Mouse (Mus musculus) forebrain, postnatal 0 days (tissue): Measurements from ENCODE around the gene Mavs. TPM values are rescaled to one million over a fixed set of nuclear protein-coding genes. Genes with fewer than 3 reads are reported as not detected.
A peak's percentile ranks its signal among the peaks of the same experiment; 100 is the strongest.

Source experiments
- ATAC-seq: fragments of 200-750 bp; cut with Nextera tagmentation; 2 replicates; pipeline ENCODE4 v1.8.0; 2017; ENCODE audit warnings: mild to moderate bottlenecking, moderate library complexity
- DNase-seq: peaks from one replicate; pipeline ENCODE4 v3.0.0-alpha.2; 2015
- H3K27ac ChIP-seq: fragments of 300-500 bp; sonication (generic); 2 replicates; pipeline ENCODE4 v1.5.1; 2014; ENCODE audit warnings: low read depth, mild to moderate bottlenecking, antibody characterized with exemption, low read length, moderate library complexity, mixed read lengths
- H3K27me3 ChIP-seq: fragments of 300-500 bp; sonication (generic); 2 replicates; pipeline ENCODE4 v1.6.1; 2014; ENCODE audit warnings: mild to moderate bottlenecking, low read length, mixed read lengths; ENCODE audit not compliant: insufficient read depth
- H3K36me3 ChIP-seq: fragments of 300-500 bp; sonication (generic); 2 replicates; pipeline ENCODE4 v1.6.1; 2014; ENCODE audit warnings: mild to moderate bottlenecking, moderate library complexity; ENCODE audit not compliant: insufficient read depth
- H3K4me1 ChIP-seq: fragments of 300-500 bp; sonication (generic); 2 replicates; pipeline ENCODE4 v1.6.1; 2014; ENCODE audit warnings: antibody characterized with exemption; ENCODE audit not compliant: insufficient read depth
- H3K4me2 ChIP-seq: fragments of 300-500 bp; sonication (generic); 2 replicates; pipeline ENCODE4 v1.6.1; 2014; ENCODE audit warnings: low read depth, mild to moderate bottlenecking, moderate library complexity
- H3K4me3 ChIP-seq: fragments of 300-500 bp; sonication (generic); 2 replicates; pipeline ENCODE4 v1.5.1; 2014; ENCODE audit warnings: low read depth, low read length, mixed read lengths
- H3K9ac ChIP-seq: fragments of 300-500 bp; sonication (generic); 2 replicates; pipeline ENCODE4 v1.6.1; 2014; ENCODE audit warnings: mild to moderate bottlenecking
- H3K9me3 ChIP-seq: fragments of 300-500 bp; sonication (generic); 2 replicates; pipeline ENCODE4 v1.6.1; 2016; ENCODE audit warnings: low read length
- CTCF ChIP-seq: sonication (generic); IDR thresholded peaks from 2 replicates; pipeline ENCODE4 v1.5.1; 2016; ENCODE audit warnings: antibody characterized with exemption, control low read depth, low read depth
- WGBS: fragments of 180-500 bp; shearing (Covaris S2); extraction: QIAGEN DNeasy Blood & Tissue Kit; methylation state at CpG from one replicate; pipeline ENCODE4 v1.1.7; 2014; 5-methylcytosine and 5-hydroxymethylcytosine counted together
- microRNA-seq, 2 experiments: library from miRNA; unstranded; fragments of <30 nt; microRNA quantifications; one replicate each; pipeline ENCODE4; 2016
- polyA plus RNA-seq: library from polyadenylated mRNA; unstranded; fragments of >200 nt; fragmentation: Nextera tagmentation; extraction: Ambion mirVana; gene quantifications from 2 replicates; pipeline ENCODE4 v1.2.1, GENCODE M21; 2015
- total RNA-seq: library from RNA; depleted of rRNA; stranded (reverse); fragments of >200 nt; gene quantifications from 2 replicates; pipeline ENCODE4 v1.2.3, GENCODE M21; 2014; rRNA removed

The Mavs gene
- total and polyA plus RNA-seq, 2 experiments from 2014 or later: 5.0 to 5.7 TPM

DNA sequence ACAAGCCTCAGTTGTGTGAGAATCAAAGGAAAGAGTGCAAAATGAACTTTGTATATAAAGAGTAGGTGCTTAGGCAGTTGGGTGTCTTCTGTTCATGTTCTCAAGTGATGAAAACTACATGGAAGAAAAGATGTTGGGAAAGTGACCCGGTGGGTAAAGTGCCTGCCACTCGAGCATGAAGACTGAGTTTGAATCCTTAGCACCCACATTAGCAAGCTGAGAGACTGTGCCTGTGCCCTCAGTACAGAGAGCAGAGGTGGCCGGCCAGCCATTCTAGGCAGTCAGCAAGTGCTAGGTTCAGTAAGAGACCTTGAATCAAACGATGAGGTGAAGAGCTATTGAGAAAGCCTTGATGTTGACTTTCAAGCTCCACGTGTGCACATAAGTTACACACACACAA, 42.9 kb downstream of the Mavs start:
- Histone ChIP-seq H3K36me3 (peaks cover 37% of the 10 kb centered on the region), H3K4me3 (no peak overlapping the region), H3K27me3 (no peaks in the 10 kb centered on the region), H3K27ac (no peak overlapping the region), H3K4me1 (no peaks in the 10 kb centered on the region), H3K4me2 (no peak overlapping the region), H3K9me3 (no peaks in the 10 kb centered on the region), H3K9ac (no peak overlapping the region)
- no peak for DNase-seq
- WGBS: 91% methylated on average over 5 of the region's 5 CpGs
- ATAC-seq: no peak
- no peak for TF ChIP-seq CTCF

DNA sequence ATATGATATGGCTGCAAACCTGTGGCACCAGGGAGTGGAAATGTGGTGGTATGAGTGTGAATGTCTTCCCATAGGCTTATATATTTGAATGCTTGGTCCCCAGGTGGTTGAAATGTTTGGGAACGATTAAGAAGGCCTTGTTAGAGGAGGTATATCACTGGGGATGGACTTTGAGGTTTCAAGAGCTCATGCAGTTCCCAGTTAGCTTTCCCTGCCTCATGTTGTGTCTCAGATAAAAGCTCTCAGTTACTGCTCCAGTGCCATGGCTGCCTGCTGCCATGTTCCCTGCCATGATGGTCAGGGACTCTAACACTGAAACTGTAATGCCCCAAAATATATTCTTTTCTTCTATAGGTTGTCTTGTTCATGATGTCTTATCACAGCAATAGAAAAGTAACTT, 47.7 kb downstream of the Mavs start:
- peaks cover 28% of the 10 kb centered on the region; the same call in 1 of the 2 replicates for H3K36me3 ChIP-seq
- ATAC-seq: no peak
- H3K27me3 ChIP-seq: no peaks in the 10 kb centered on the region
- H3K9ac ChIP-seq: no peak overlapping the region
- H3K9me3 ChIP-seq: no peaks in the 10 kb centered on the region
- no peak overlapping the region for H3K4me3 ChIP-seq
- H3K27ac ChIP-seq: no peak overlapping the region
- WGBS: 87% methylated on average over 1 of the region's 1 CpGs
- TF ChIP-seq CTCF: no peak
- no peak overlapping the region for H3K4me2 ChIP-seq
- no peak for DNase-seq
- H3K4me1 ChIP-seq: no peaks in the 10 kb centered on the region

DNA sequence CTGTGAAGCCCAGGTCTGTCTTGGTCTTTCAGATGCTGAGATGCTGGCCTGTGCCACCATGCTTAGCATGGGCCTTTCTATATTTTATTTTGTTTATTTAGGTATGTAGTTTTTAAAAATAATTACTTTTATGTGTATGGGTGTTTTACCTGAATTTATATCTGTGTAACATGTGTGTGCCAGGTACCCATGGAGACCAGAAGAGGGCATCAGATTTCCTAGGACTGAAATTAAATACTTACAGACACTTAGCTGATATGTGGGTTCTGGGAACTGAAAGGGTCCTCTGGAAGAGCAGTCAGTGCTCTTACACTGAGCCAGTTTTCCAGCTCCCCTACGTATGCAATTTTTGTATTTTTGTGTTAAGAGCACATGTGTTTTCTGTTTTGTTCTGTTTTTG, 52.4 kb downstream of the Mavs start:
- TF ChIP-seq CTCF: peak; percentile 33
- Histone ChIP-seq H3K4me3 (no peak overlapping the region), H3K4me1 (no peaks in the 10 kb centered on the region), H3K9me3 (no peaks in the 10 kb centered on the region), H3K9ac (no peak overlapping the region), H3K27ac (no peak overlapping the region), H3K27me3 (no peaks in the 10 kb centered on the region), H3K4me2 (no peak overlapping the region), H3K36me3 (peaks cover 34% of the 10 kb centered on the region)
- DNase-seq (no peak), ATAC-seq (no peak)
- 87% methylated on average over 1 of the region's 1 CpGs for WGBS

DNA sequence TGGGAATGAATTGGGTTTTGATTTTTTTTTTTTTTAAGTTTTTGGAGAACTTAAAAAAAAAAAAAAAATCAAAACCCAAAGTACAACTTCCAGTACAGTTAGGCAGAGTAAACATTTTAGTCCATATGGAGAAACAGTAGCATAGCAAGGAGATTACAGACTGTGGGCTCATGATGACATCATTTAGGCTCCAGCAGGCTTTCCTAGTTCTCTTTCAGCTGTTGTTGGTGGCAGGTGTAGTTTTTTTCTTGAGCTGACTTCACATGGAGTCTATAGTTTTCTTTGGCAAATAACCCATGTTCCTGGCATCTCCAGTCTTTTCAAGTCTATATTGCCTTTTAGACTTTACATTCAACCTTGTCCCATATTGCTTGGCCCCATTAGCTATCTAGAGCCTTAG, 56.8 kb downstream of the Mavs start:
- H3K4me2 ChIP-seq: no peak overlapping the region
- ATAC-seq (no peak), DNase-seq (no peak)
- H3K4me3 ChIP-seq: no peak overlapping the region
- TF ChIP-seq CTCF: no peak
- no peaks in the 10 kb centered on the region for H3K4me1 ChIP-seq
- no peak overlapping the region for H3K9ac ChIP-seq
- H3K27me3 ChIP-seq: no peaks in the 10 kb centered on the region
- H3K36me3 ChIP-seq: peaks cover 52% of the 10 kb centered on the region
- H3K27ac ChIP-seq: no peak overlapping the region
- H3K9me3 ChIP-seq: no peaks in the 10 kb centered on the region

GRCm38 (mm10) chr2:131296746-131297261, 62.9 kb downstream of the Mavs start:
- no peak overlapping the region for H3K4me3 ChIP-seq
- DNase-seq (no peak), ATAC-seq (peak; percentile 57)
- H3K9me3 ChIP-seq: no peaks in the 10 kb centered on the region
- H3K9ac ChIP-seq: no peak overlapping the region
- TF ChIP-seq CTCF: no peak
- peaks cover 60% of the 10 kb centered on the region for H3K36me3 ChIP-seq
- H3K4me1 ChIP-seq: no peaks in the 10 kb centered on the region
- WGBS: 76% methylated on average over 2 of the region's 2 CpGs
- H3K27me3 ChIP-seq: no peaks in the 10 kb centered on the region
- H3K4me2 ChIP-seq: no peak overlapping the region
- no peak overlapping the region for H3K27ac ChIP-seq

Small RNA genes within 50 kb of the gene (microRNA-seq; reads per million reads assigned to microRNA genes)
- 26.4 to 37.5 reads per million in 2 experiments for gene Mir103-2

Other genes with a start within 250 kb of the Mavs start
- 39.8 and 52.0 TPM in 2 replicates for gene Gfra4, start 191.0 kb upstream of the Mavs start, total RNA-seq
- gene Gfra4, start 191.0 kb upstream of the Mavs start, polyA plus RNA-seq: 53.7 and 61.9 TPM in 2 replicates
- 0.77 and 3.1 TPM in 2 replicates for gene Adam33, start 170.2 kb upstream of the Mavs start, total RNA-seq
- 0.82 and 0.85 TPM in 2 replicates for gene Adam33, start 170.2 kb upstream of the Mavs start, polyA plus RNA-seq
- 0.62 and 1.7 TPM in 2 replicates for gene Siglec1, start 147.3 kb upstream of the Mavs start, total RNA-seq
- 0.18 and 0.19 TPM in 2 replicates for gene Siglec1, start 147.3 kb upstream of the Mavs start, polyA plus RNA-seq
- gene Hspa12b, start 106.8 kb upstream of the Mavs start, total RNA-seq: 5.3 and 6.3 TPM in 2 replicates
- 2.2 and 2.4 TPM in 2 replicates for gene Hspa12b, start 106.8 kb upstream of the Mavs start, polyA plus RNA-seq
- not detected in 2 replicates for gene Gm11037, start 100.6 kb upstream of the Mavs start, total RNA-seq
- not detected in 2 replicates for gene Gm11037, start 100.6 kb upstream of the Mavs start, polyA plus RNA-seq
- gene 1700037H04Rik, start 74.0 kb upstream of the Mavs start, total RNA-seq: 47.2 and 95.0 TPM in 2 replicates
- 94.0 and 96.2 TPM in 2 replicates for gene 1700037H04Rik, start 74.0 kb upstream of the Mavs start, polyA plus RNA-seq
- gene Cenpb, start 54.0 kb upstream of the Mavs start, total RNA-seq: 113 and 120 TPM in 2 replicates
- 13.0 and 17.9 TPM in 2 replicates for gene Cenpb, start 54.0 kb upstream of the Mavs start, polyA plus RNA-seq
- gene Cdc25b, start 47.1 kb upstream of the Mavs start, total RNA-seq: 10.6 and 11.7 TPM in 2 replicates
- 12.4 and 15.2 TPM in 2 replicates for gene Cdc25b, start 47.1 kb upstream of the Mavs start, polyA plus RNA-seq
- gene Spef1, start 46.8 kb upstream of the Mavs start, total RNA-seq: 19.6 and 26.2 TPM in 2 replicates
- gene Spef1, start 46.8 kb upstream of the Mavs start, polyA plus RNA-seq: 7.7 and 9.7 TPM in 2 replicates
- gene Ap5s1, start 27.0 kb upstream of the Mavs start, total RNA-seq: 37.4 and 40.7 TPM in 2 replicates
- 36.1 and 36.8 TPM in 2 replicates for gene Ap5s1, start 27.0 kb upstream of the Mavs start, polyA plus RNA-seq
- gene Pank2, start 28.4 kb downstream of the Mavs start, total RNA-seq: 41.9 and 44.9 TPM in 2 replicates
- gene Pank2, start 28.4 kb downstream of the Mavs start, polyA plus RNA-seq: 28.6 and 33.5 TPM in 2 replicates
- 19.5 and 24.4 TPM in 2 replicates for gene Rnf24, start 118.8 kb downstream of the Mavs start, total RNA-seq
- 8.7 and 11.8 TPM in 2 replicates for gene Rnf24, start 118.8 kb downstream of the Mavs start, polyA plus RNA-seq